Mouse (Mus musculus) neural tube, embryonic 15.5 days (tissue): ENCODE results near the gene Tcea2. TPM values are rescaled to one million over a fixed set of nuclear protein-coding genes. Genes with fewer than 3 reads are reported as not detected.
A peak's percentile ranks its signal among the peaks of the same experiment; 100 is the strongest.

Experiments used
- ATAC-seq: fragments of 200-750 bp; cut with Nextera tagmentation; 2 replicates; pipeline ENCODE4 v1.8.0; 2017; ENCODE audit warnings: mild to moderate bottlenecking, moderate TSS enrichment, moderate library complexity; ENCODE audit not compliant: low FRiP score
- H3K27ac ChIP-seq: fragments of 300-500 bp; sonication (generic); replicated peaks from 2 replicates; pipeline ENCODE4 v1.5.1; 2015; ENCODE audit warnings: mild to moderate bottlenecking, inconsistent platforms
- H3K27me3 ChIP-seq: fragments of 300-500 bp; sonication (generic); replicated peaks from 2 replicates; pipeline ENCODE4 v1.6.1; 2015; ENCODE audit warnings: inconsistent platforms
- H3K36me3 ChIP-seq: fragments of 300-500 bp; sonication (generic); 2 replicates; pipeline ENCODE4 v1.6.1; 2015; ENCODE audit warnings: inconsistent platforms
- H3K4me1 ChIP-seq: fragments of 300-500 bp; sonication (generic); 2 replicates; pipeline ENCODE4 v1.6.1; 2015; ENCODE audit warnings: inconsistent platforms
- H3K4me2 ChIP-seq: fragments of 300-500 bp; sonication (generic); 2 replicates; pipeline ENCODE4 v1.6.1; 2015; ENCODE audit warnings: inconsistent platforms, mild to moderate bottlenecking, moderate library complexity
- H3K4me3 ChIP-seq: fragments of 300-500 bp; sonication (generic); replicated peaks from 2 replicates; pipeline ENCODE4 v1.5.1; 2015; ENCODE audit warnings: mild to moderate bottlenecking, inconsistent platforms
- H3K9ac ChIP-seq: fragments of 300-500 bp; sonication (generic); replicated peaks from 2 replicates; pipeline ENCODE4 v1.6.1; 2015; ENCODE audit warnings: mild to moderate bottlenecking, inconsistent platforms
- H3K9me3 ChIP-seq: fragments of 300-500 bp; sonication (generic); replicated peaks from 2 replicates; pipeline ENCODE4 v1.6.1; 2016; ENCODE audit warnings: inconsistent platforms
- whole genome bisulfite sequencing: fragments of 180-500 bp; shearing (Covaris S2); methylation state at CpG from one replicate; pipeline ENCODE4 v1.1.7; 2015; ENCODE audit warnings: mixed read lengths; 5-methylcytosine and 5-hydroxymethylcytosine counted together
- polyA plus RNA-seq: library from polyadenylated mRNA; unstranded; fragments of >200 nt; fragmentation: Nextera tagmentation; extraction: Ambion mirVana; gene quantifications from 2 replicates; pipeline ENCODE4 v1.2.1, GENCODE M21; 2015

The Tcea2 gene
- polyA plus RNA-seq, 1 experiment from 2014 or later = 44.9 TPM

GRCm38 (mm10) chr2:181658528-181658927 is 21.6 kb upstream of the Tcea2 start:
- no peak overlapping the region for H3K4me2 ChIP-seq
- no peak overlapping the region for H3K4me3 ChIP-seq
- no peaks in the 10 kb centered on the region for H3K9me3 ChIP-seq
- H3K27me3 ChIP-seq = no peaks in the 10 kb centered on the region
- ATAC-seq = no peak
- 83% methylated on average over 7 of the region's 7 CpGs for WGBS
- peaks cover 7% of the 10 kb centered on the region; the same call in 1 of the 2 replicates for H3K4me1 ChIP-seq
- H3K36me3 ChIP-seq = peaks cover 28% of the 10 kb centered on the region
- no peak overlapping the region for H3K9ac ChIP-seq
- no peak overlapping the region for H3K27ac ChIP-seq

- Histone ChIP-seq H3K4me3 (no peak overlapping the region), H3K9ac (no peak overlapping the region), H3K4me2 (no peak overlapping the region), H3K27me3 (no peaks in the 10 kb centered on the region), H3K36me3 (peaks cover 23% of the 10 kb centered on the region), H3K27ac (no peak overlapping the region), H3K4me1 (peaks cover 7% of the 10 kb centered on the region; the same call in 1 of the 2 replicates), H3K9me3 (no peaks in the 10 kb centered on the region)
- WGBS = 36% methylated on average over 17 of the region's 17 CpGs
- ATAC-seq = 0 out of 2 replicates have a peak, but pooled peaks have one; percentile 18
These were observed 21.1 kb upstream of the Tcea2 start for GRCm38 (mm10) chr2:181658930-181659555.

- no peak overlapping the region for H3K4me3 ChIP-seq
- peaks cover 20% of the 10 kb centered on the region for H3K36me3 ChIP-seq
- 11% methylated on average over 9 of the region's 9 CpGs for WGBS
- H3K9ac ChIP-seq = no peak overlapping the region
- H3K4me1 ChIP-seq = peaks cover 7% of the 10 kb centered on the region; the same call in 1 of the 2 replicates
- no peaks in the 10 kb centered on the region for H3K27me3 ChIP-seq
- no peak overlapping the region for H3K27ac ChIP-seq
- no peak overlapping the region for H3K4me2 ChIP-seq
- peak; percentile 53; the same call in 1 of the 2 replicates for ATAC-seq
- no peaks in the 10 kb centered on the region for H3K9me3 ChIP-seq
These were observed 20.5 kb upstream of the Tcea2 start for GRCm38 (mm10) chr2:181659609-181660055.

- WGBS = 87% methylated on average over 3 of the region's 3 CpGs
- 0 out of 2 replicates have a peak, but pooled peaks cover 2% of the 10 kb centered on the region for H3K27me3 ChIP-seq
These were observed 17.4 kb upstream of the Tcea2 start for GRCm38 (mm10) chr2:181662620-181663297.

GRCm38 (mm10) chr2:181663298-181663630 is 16.8 kb upstream of the Tcea2 start:
- ATAC-seq = no peak
- Histone ChIP-seq H3K27ac (no peak overlapping the region), H3K9me3 (no peaks in the 10 kb centered on the region), H3K4me2 (no peak overlapping the region), H3K4me1 (peaks cover 5% of the 10 kb centered on the region; the same call in 1 of the 2 replicates), H3K4me3 (no peak overlapping the region), H3K36me3 (no peaks in the 10 kb centered on the region), H3K27me3 (peaks cover 7% of the 10 kb centered on the region; the same call in 1 of the 2 replicates), H3K9ac (no peak overlapping the region)
- 42% methylated on average over 4 of the region's 4 CpGs for WGBS

More at GRCm38 (mm10) chr2:181662620-181663297, 17.4 kb upstream of the Tcea2 start:
- H3K4me2 ChIP-seq = no peak overlapping the region
- no peak overlapping the region for H3K9ac ChIP-seq
- no peak overlapping the region for H3K4me3 ChIP-seq
- H3K36me3 ChIP-seq = no peaks in the 10 kb centered on the region
- peaks cover 5% of the 10 kb centered on the region; the same call in 1 of the 2 replicates for H3K4me1 ChIP-seq
- ATAC-seq = no peak
- no peaks in the 10 kb centered on the region for H3K9me3 ChIP-seq
- H3K27ac ChIP-seq = no peak overlapping the region

GRCm38 (mm10) chr2:181670285-181670912 is 9.7 kb upstream of the Tcea2 start:
- Histone ChIP-seq H3K9me3 (no peaks in the 10 kb centered on the region), H3K4me1 (peaks cover 22% of the 10 kb centered on the region), H3K27ac (no peak overlapping the region), H3K4me2 (peak overlapping the region; percentile 64), H3K36me3 (no peaks in the 10 kb centered on the region), H3K4me3 (peak overlapping the region; percentile 38), H3K27me3 (peaks cover 67% of the 10 kb centered on the region), H3K9ac (peak overlapping the region; percentile 4; the same call in 1 of the 2 replicates)
- ATAC-seq = no peak
- WGBS = 2% methylated on average over 56 of the region's 56 CpGs

GRCm38 (mm10) chr2:181670913-181671311 is 9.2 kb upstream of the Tcea2 start:
- WGBS = under 1% methylated on average over 41 of the region's 41 CpGs

GRCm38 (mm10) chr2:181671326-181671725 is 8.8 kb upstream of the Tcea2 start, which contains the start of gene Sox18:
TSS of gene Sox18 (minus strand) at chr2:181671640.
- H3K36me3 ChIP-seq = no peaks in the 10 kb centered on the region
- H3K4me1 ChIP-seq = peaks cover 31% of the 10 kb centered on the region
- peaks cover 67% of the 10 kb centered on the region for H3K27me3 ChIP-seq
- peak within 1 kb of the TSS; percentile 64 for H3K4me2 ChIP-seq
- under 1% methylated on average over 43 of the region's 43 CpGs for WGBS
- no peak within 1 kb of the TSS for H3K27ac ChIP-seq
- H3K4me3 ChIP-seq = peak within 1 kb of the TSS; percentile 38
- H3K9ac ChIP-seq = peak within 1 kb of the TSS; percentile 32; the same call in 1 of the 2 replicates
- no peak for ATAC-seq
- no peaks in the 10 kb centered on the region for H3K9me3 ChIP-seq

More at GRCm38 (mm10) chr2:181670913-181671311, 9.2 kb upstream of the Tcea2 start:
- Histone ChIP-seq H3K36me3 (no peaks in the 10 kb centered on the region), H3K4me1 (peaks cover 27% of the 10 kb centered on the region), H3K4me3 (peak overlapping the region; percentile 38), H3K9ac (peak overlapping the region; percentile 32; the same call in 1 of the 2 replicates), H3K9me3 (no peaks in the 10 kb centered on the region), H3K4me2 (peak overlapping the region; percentile 64), H3K27me3 (peaks cover 67% of the 10 kb centered on the region), H3K27ac (no peak overlapping the region)
- ATAC-seq = no peak

GRCm38 (mm10) chr2:181671984-181672383 is 8.1 kb upstream of the Tcea2 start:
- Histone ChIP-seq H3K4me2 (peak overlapping the region; percentile 64), H3K4me1 (peaks cover 32% of the 10 kb centered on the region), H3K27me3 (peaks cover 67% of the 10 kb centered on the region), H3K9ac (no peak overlapping the region), H3K9me3 (no peaks in the 10 kb centered on the region), H3K36me3 (no peaks in the 10 kb centered on the region), H3K4me3 (peak overlapping the region; percentile 38; the same call in 1 of the 2 replicates), H3K27ac (no peak overlapping the region)
- ATAC-seq = no peak
- 30% methylated on average over 7 of the region's 7 CpGs for WGBS

GRCm38 (mm10) chr2:181673501-181673900 is 6.6 kb upstream of the Tcea2 start:
- peaks cover 32% of the 10 kb centered on the region for H3K4me1 ChIP-seq
- H3K27me3 ChIP-seq = peaks cover 58% of the 10 kb centered on the region
- no peak overlapping the region for H3K9ac ChIP-seq
- 64% methylated on average over 1 of the region's 1 CpGs for WGBS
- no peaks in the 10 kb centered on the region for H3K36me3 ChIP-seq
- no peak overlapping the region for H3K4me2 ChIP-seq
- ATAC-seq = no peak
- no peak overlapping the region for H3K4me3 ChIP-seq
- H3K9me3 ChIP-seq = no peaks in the 10 kb centered on the region
- no peak overlapping the region; the same call in 1 of the 2 replicates for H3K27ac ChIP-seq

- Histone ChIP-seq H3K27ac (0 out of 2 replicates have a peak overlapping the region, but pooled peaks have one; percentile 41), H3K9ac (no peak overlapping the region), H3K4me2 (no peak overlapping the region), H3K27me3 (peaks cover 45% of the 10 kb centered on the region), H3K36me3 (no peaks in the 10 kb centered on the region), H3K4me3 (no peak overlapping the region), H3K4me1 (peaks cover 38% of the 10 kb centered on the region), H3K9me3 (no peaks in the 10 kb centered on the region)
- 82% methylated on average over 4 of the region's 4 CpGs for WGBS
- ATAC-seq = no peak
These were observed 5.2 kb upstream of the Tcea2 start for GRCm38 (mm10) chr2:181674934-181675333.
